Mouse (Mus musculus) NIH3T3 (cell line): Measurements from ENCODE around the gene Fam189a1.

Experiments
- DNase-seq: peaks from one replicate; pipeline ENCODE4 v3.0.0-alpha.2; 2012; ENCODE audit warnings: low read depth

The Fam189a1 gene

DNA sequence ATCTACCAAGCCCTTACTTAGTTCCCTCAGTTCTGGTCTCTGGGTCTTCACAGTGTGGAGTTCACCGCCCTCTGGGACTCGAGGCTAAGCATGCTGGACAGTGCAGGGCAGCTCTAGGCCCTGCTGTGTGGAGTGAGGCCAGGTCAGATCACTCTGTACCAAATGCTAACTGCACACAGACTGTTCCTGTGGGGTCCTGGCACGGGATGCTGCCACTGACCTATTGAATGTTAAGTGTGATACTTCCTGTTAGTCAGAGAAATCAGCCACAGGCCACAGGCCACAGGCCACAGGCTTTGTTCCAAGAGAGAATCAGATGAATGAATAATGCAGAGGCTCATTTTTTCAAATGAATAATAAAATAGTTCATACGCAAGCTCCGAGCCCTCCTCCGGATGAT lies 112.1 kb downstream of the Fam189a1 start:
- DNase-seq = peak; percentile 2

- DNase-seq = no peak
Measured at GRCm38 (mm10) chr7:65041106-65041505, 115.3 kb downstream of the Fam189a1 start.

- DNase-seq = no peak
Measured at GRCm38 (mm10) chr7:65031741-65032140, 124.6 kb downstream of the Fam189a1 start.

DNA sequence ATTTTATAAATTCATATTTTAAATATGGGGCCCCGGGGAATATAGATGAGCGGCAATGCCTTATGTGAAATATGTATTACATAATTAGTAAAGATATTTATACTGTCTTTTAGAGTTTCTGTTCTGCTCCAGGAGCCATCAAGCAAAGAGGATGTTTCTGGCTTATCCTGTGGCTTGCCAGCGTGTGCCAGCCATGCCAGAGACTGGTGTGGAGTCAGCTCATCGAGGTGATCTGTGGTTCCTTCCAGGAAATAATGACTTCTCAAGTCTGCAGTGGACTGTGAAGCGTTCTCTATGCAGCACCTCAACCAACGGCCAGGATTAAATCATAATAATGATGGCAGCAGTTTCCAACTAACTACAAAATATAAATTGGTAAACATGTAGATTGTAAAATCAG lies 125.2 kb downstream of the Fam189a1 start:
- no peak for DNase-seq

GRCm38 (mm10) chr7:65029985-65030384 lies 126.4 kb downstream of the Fam189a1 start:
- no peak for DNase-seq

DNA sequence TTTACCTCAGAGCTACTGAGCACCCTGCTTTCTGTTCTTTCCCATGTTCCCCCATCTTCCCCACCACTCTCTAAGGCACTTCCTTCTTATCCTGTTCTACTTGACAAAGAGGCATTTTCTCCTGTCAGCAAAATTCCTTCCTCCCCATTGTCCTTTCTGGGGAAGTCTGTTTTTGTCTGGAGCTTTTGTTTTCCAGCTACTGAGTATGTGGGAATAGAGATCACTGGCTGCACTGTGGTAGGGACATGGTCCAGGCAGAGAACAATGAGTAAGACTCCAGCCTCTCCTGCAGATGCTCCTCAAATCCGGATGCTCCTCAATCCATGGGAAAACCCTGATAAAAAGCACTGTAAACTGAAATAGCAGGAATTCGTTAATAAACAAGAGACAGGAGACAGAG lies 135.1 kb downstream of the Fam189a1 start:
- DNase-seq = no peak

GRCm38 (mm10) chr7:65018036-65018679 lies 138.2 kb downstream of the Fam189a1 start:
- no peak for DNase-seq

DNA sequence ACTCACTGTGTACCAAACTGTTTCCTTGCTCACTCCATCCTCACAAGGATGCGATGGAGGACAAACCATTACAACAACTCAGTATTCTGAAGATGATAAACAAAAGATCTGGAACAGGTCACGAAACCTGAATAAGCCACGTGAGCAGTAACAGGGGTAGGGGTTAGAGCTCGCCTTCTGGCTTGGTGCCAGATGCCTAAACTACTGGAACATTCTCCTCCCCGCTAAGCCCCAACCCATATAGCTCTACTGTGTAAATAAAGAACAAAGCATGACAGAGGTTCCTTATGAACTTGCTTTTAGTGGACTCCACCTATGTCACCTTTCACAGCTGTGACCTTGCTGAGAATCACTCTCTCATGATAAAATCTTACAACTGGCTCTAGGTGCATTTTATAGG lies 139.0 kb downstream of the Fam189a1 start:
- no peak for DNase-seq

DNA sequence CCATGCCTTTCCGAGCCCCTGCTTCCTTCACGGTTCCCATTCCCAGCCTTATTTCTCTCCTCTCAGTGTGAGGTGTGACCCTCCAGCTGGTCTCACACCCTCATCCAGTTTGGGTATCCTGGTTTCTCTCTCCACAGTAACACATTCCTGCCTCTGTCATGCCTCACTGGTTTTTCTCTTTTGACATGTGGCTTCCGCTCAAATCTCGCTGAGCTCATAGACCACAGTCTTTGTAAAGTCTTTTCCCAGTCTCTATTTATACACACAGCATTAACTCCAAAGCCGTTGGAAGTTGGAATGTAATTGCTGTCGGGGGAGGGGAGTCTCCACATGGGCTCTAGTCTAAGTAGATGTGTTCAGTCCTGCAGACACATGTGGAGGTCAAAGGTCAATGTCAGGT lies 145.2 kb downstream of the Fam189a1 start:
- no peak for DNase-seq

DNA sequence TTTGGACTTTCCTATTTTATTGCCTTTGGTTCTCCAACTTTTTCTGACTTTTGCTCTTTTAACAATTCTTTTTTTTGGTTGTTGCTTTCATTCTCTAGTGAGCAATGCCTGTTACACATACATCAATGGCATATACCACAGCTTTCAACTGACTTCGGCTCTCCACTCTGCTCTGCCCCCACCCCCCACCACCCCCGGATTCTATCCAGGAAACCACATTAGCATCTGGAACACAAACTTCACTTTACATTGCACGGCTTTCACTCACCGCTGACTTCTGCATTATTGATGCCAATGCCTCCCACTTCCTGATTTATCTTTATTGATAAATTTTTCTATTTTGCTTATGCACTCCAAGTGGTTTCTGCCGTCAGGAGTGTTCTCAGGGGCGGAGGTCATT lies 146.1 kb downstream of the Fam189a1 start:
- no peak for DNase-seq

DNA sequence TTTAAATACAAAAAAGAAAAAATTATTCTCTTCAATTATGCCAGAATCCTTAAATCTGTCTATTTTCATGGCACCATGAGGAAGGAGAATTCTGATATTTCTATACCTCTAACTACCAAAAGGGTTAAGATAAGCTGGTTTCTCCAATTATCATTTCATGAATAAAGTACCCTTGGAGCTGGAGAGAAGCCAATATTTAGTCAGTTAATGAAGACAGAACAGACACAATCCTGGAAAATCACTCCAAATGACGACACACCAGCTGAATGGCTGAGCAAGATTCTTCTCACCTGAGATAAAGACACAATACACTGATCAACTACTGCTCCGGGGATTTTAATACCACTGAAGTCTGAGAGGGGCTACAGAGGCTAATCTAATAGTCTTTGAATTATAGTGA lies 150.6 kb downstream of the Fam189a1 start:
- no peak for DNase-seq

DNA sequence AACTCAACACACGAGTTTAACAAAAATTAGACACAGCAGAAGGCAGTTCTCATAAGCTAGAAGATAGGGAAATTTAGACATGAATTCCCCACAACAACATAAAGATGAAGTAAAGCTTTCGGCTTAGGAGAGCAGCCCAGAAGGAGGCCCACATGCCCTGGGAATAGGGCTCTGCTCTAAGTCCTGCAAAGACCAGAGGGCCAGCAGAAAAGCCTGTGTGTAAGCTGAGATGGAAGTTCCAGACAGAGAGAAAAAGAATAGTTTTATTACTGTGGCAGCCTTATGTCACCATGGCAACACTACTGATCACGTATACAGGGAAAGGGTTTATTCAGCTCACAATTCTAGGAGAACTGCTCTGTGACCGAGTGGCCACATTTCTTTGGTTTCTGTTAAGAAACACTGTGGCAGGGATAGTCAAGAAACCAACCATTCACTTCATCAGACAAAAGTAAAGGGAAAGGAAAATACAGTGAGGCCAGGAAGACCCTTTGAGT lies 156.6 kb downstream of the Fam189a1 start:
- DNase-seq = no peak

- DNase-seq = no peak
Measured at GRCm38 (mm10) chr7:64997743-64998142, 158.6 kb downstream of the Fam189a1 start.

- no peak for DNase-seq
Measured at GRCm38 (mm10) chr7:64995946-64996444, 160.4 kb downstream of the Fam189a1 start.

GRCm38 (mm10) chr7:64989406-64989805 lies 167.0 kb downstream of the Fam189a1 start:
- no peak for DNase-seq

GRCm38 (mm10) chr7:64988015-64988414 lies 168.4 kb downstream of the Fam189a1 start:
- no peak for DNase-seq

GRCm38 (mm10) chr7:64984468-64985120 lies 171.8 kb downstream of the Fam189a1 start:
- no peak for DNase-seq

- DNase-seq = no peak
Measured at GRCm38 (mm10) chr7:64981511-64982235, 174.7 kb downstream of the Fam189a1 start.

GRCm38 (mm10) chr7:64973590-64974262 lies 182.6 kb downstream of the Fam189a1 start:
- DNase-seq = no peak

DNA sequence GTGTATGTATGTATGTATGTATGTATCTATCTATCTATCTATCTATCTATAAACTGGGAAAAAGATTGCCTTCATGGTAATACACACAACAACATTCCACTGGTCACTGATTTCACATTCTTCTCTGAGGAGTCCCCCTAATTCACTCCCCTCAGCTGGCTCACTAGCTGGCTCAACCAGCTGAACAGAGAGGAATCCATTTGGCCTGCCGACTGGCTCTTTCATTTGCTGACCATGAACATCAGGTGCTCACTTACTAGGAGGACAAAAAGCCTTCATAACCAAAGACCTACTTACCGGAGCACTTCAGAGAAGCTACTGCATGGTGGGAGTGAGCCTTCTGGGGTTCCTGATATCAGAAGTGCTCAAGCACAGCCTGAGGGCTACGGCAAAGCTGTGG lies 194.2 kb downstream of the Fam189a1 start:
- no peak for DNase-seq

- no peak for DNase-seq
Measured at GRCm38 (mm10) chr7:64959087-64959486, 197.3 kb downstream of the Fam189a1 start.

DNA sequence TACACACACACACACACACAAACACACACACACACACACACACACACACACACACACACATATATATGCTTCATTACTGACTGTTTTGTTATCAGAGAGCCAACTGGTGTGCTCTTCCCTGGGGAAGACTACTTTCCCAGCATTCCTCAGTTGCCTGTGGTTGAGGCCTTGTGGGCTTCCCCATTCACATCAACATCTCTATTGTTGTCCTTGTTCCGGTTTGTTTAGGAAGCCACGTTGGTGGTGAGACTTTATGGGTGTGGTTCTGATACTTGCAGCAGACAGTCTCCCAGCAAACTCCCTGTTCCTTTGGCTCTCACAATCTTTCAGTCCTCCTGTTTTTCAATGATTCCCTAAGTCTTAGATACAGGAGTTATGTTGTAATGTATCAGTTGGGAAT lies 204.2 kb downstream of the Fam189a1 start:
- no peak for DNase-seq

GRCm38 (mm10) chr7:64950771-64951099 lies 205.6 kb downstream of the Fam189a1 start:
- no peak for DNase-seq
